Mouse (Mus musculus): ENCODE data around the gene Rtn4. TPM values are rescaled to one million over a fixed set of nuclear protein-coding genes. Genes with fewer than 3 reads are reported as not detected.

The Rtn4 gene
- total and polyA plus RNA-seq, 3 experiments = 46.5 to 202 (median 57.8) TPM

- H3K79me2 ChIP-seq (ENCODE audit: control insufficient read depth, insufficient read depth, low read length, poor library complexity) = no peaks in the 10 kb centered on the region
- H3K9me3 ChIP-seq (replicated peaks; ENCODE audit: insufficient read depth, low read length) = no peaks in the 10 kb centered on the region
- H3K27ac ChIP-seq (ENCODE audit: control insufficient read depth, low read depth, low read length) = no peak overlapping the region
- H3K27me3 ChIP-seq (ENCODE audit: control insufficient read depth in 1 of 2, insufficient read depth in 2 of 2, low read length in 2 of 2) = no peaks in the 10 kb centered on the region
- TF ChIP-seq RCOR1 (IDR thresholded peaks at IDR 0.05; ENCODE audit: low read depth, low read length) = peak; percentile 77
- peak; percentile 51; the same call in 1 of the 2 replicates for TF ChIP-seq GATA1 (IDR thresholded peaks at IDR 0.05; ENCODE audit: low read depth, low read length)
- peak; percentile 54; the same call in 1 of the 2 replicates for TF ChIP-seq TCF12 (IDR thresholded peaks at IDR 0.05; ENCODE audit: low read depth, low read length)
- TF ChIP-seq EP300 (IDR thresholded peaks at IDR 0.05; ENCODE audit: low read depth in 1 of 2, low read length in 2 of 2) = peak; percentile 65 to 79
- no peak for TF ChIP-seq POLR2AphosphoS5 (IDR thresholded peaks at IDR 0.05; ENCODE audit: borderline replicate concordance, low read depth, low read length)
- TF ChIP-seq MAX (IDR thresholded peaks at IDR 0.05; ENCODE audit: low read length) = no peak
- 0 out of 4 replicates have a peak, but pooled peaks cover 0 to 2% of the 10 kb centered on the region in 2 experiments for H3K36me3 ChIP-seq (ENCODE audit: control insufficient read depth in 1 of 2, insufficient read depth in 2 of 2, low read length in 2 of 2)
- H3K4me1 ChIP-seq (ENCODE audit: control insufficient read depth in 1 of 2, insufficient read depth in 2 of 2, low read length in 2 of 2) = no peaks in the 10 kb centered on the region; a peak in 2 of 4 replicates
- DNase-seq (ENCODE audit: low read depth, low spot score) = peak; percentile 34
- H3K9ac ChIP-seq (ENCODE audit: control insufficient read depth, low read depth, low read length, poor library complexity, severe bottlenecking) = no peak overlapping the region
- H3K4me3 ChIP-seq (ENCODE audit: control insufficient read depth in 1 of 2, insufficient read depth in 1 of 2, low read depth in 2 of 2, low read length in 2 of 2) = no peak overlapping the region
Observed at GRCm38 (mm10) chr11:29673359-29673758, 19.4 kb upstream of the Rtn4 start.

DNA sequence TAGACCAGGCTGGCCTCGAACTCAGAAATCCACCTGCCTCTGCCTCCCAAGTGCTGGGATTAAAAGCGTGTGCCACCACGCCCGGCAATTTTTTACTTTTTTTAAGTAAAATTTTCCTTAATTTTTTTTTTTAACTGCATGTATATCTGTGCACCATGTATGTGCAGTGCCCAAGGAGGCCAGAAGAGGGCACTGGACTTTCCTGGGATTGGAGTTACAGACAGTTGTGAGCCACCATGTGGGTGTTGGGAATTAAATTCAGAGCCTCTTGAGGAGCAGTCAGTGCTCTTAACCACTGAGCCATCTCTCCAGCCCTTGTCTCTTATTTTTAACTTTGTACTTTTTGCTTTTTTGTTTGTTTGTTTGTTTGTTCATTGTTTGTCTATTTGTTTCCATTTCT lies 16.0 kb upstream of the Rtn4 start:
- H3K27ac ChIP-seq (ENCODE audit: control insufficient read depth, low read depth, low read length) = no peak overlapping the region
- peak; percentile 49 for TF ChIP-seq SMC3 (IDR thresholded peaks at IDR 0.05; ENCODE audit: low read depth, low read length)
- peak; percentile 26 to 53 (median 44) for TF ChIP-seq CTCF (IDR thresholded peaks at IDR 0.05 in 2 of 3, conservative IDR thresholded peaks at IDR 0.05 in 1 of 3; ENCODE audit: control insufficient read depth in 1 of 3, insufficient read depth in 1 of 3, low read depth in 2 of 3, low read length in 3 of 3, poor library complexity in 1 of 3, severe bottlenecking in 1 of 3)
- TF ChIP-seq RAD21 (IDR thresholded peaks at IDR 0.05; ENCODE audit: low read depth, low read length) = peak; percentile 13; the same call in 1 of the 2 replicates
- TF ChIP-seq ZC3H11A (IDR thresholded peaks at IDR 0.05; ENCODE audit: low read depth, low read length) = no peak
- peak; percentile 35; the same call in 1 of the 2 replicates for TF ChIP-seq ZNF384 (IDR thresholded peaks at IDR 0.05; ENCODE audit: low read depth, low read length)
- no peak overlapping the region for H3K4me3 ChIP-seq (ENCODE audit: control insufficient read depth in 1 of 2, insufficient read depth in 1 of 2, low read depth in 2 of 2, low read length in 2 of 2)
- H3K79me2 ChIP-seq (ENCODE audit: control insufficient read depth, insufficient read depth, low read length, poor library complexity) = no peaks in the 10 kb centered on the region
- no peak overlapping the region for H3K9ac ChIP-seq (ENCODE audit: control insufficient read depth, low read depth, low read length, poor library complexity, severe bottlenecking)
- H3K27me3 ChIP-seq (ENCODE audit: control insufficient read depth in 1 of 2, insufficient read depth in 2 of 2, low read length in 2 of 2) = no peaks in the 10 kb centered on the region
- H3K4me1 ChIP-seq (ENCODE audit: control insufficient read depth in 1 of 2, insufficient read depth in 2 of 2, low read length in 2 of 2) = no peaks in the 10 kb centered on the region; a peak in 1 of 4 replicates
- H3K9me3 ChIP-seq (replicated peaks; ENCODE audit: insufficient read depth, low read length) = no peaks in the 10 kb centered on the region
- DNase-seq (ENCODE audit: low read depth, low spot score) = peak; percentile 47
- 0 out of 4 replicates have a peak, but pooled peaks cover 0 to 2% of the 10 kb centered on the region in 2 experiments for H3K36me3 ChIP-seq (ENCODE audit: control insufficient read depth in 1 of 2, insufficient read depth in 2 of 2, low read length in 2 of 2)

GRCm38 (mm10) chr11:29679942-29680341 lies 12.8 kb upstream of the Rtn4 start:
- Histone ChIP-seq H3K9me3 (replicated peaks; ENCODE audit: insufficient read depth, low read length) (no peaks in the 10 kb centered on the region), H3K4me3 (ENCODE audit: control insufficient read depth in 1 of 2, insufficient read depth in 1 of 2, low read depth in 2 of 2, low read length in 2 of 2) (no peak overlapping the region), H3K36me3 (ENCODE audit: control insufficient read depth in 1 of 2, insufficient read depth in 2 of 2, low read length in 2 of 2) (no peaks in the 10 kb centered on the region; a peak in 1 of 4 replicates), H3K79me2 (ENCODE audit: control insufficient read depth, insufficient read depth, low read length, poor library complexity) (no peaks in the 10 kb centered on the region), H3K9ac (ENCODE audit: control insufficient read depth, low read depth, low read length, poor library complexity, severe bottlenecking) (no peak overlapping the region), H3K27me3 (ENCODE audit: control insufficient read depth in 1 of 2, insufficient read depth in 2 of 2, low read length in 2 of 2) (no peaks in the 10 kb centered on the region), H3K27ac (ENCODE audit: control insufficient read depth, low read depth, low read length) (no peak overlapping the region), H3K4me1 (ENCODE audit: control insufficient read depth in 1 of 2, insufficient read depth in 2 of 2, low read length in 2 of 2) (no peaks in the 10 kb centered on the region)
- TF ChIP-seq CHD1 (IDR thresholded peaks at IDR 0.05; ENCODE audit: low read depth, low read length) (no peak), RAD21 (IDR thresholded peaks at IDR 0.05; ENCODE audit: low read depth, low read length) (no peak), TCF12 (IDR thresholded peaks at IDR 0.05; ENCODE audit: low read depth, low read length) (no peak), MAFK (IDR thresholded peaks at IDR 0.05; ENCODE audit: borderline replicate concordance, low read depth, low read length) (no peak), POLR2AphosphoS2 (IDR thresholded peaks at IDR 0.05; ENCODE audit: low read length) (no peak), ELF1 (IDR thresholded peaks at IDR 0.05; ENCODE audit: low read depth, low read length) (no peak), POLR2AphosphoS5 (IDR thresholded peaks at IDR 0.05; ENCODE audit: borderline replicate concordance, low read depth, low read length) (no peak), SMC3 (IDR thresholded peaks at IDR 0.05; ENCODE audit: low read depth, low read length) (no peak), MYC (IDR thresholded peaks at IDR 0.05; ENCODE audit: low read depth, low read length) (no peak), JUND (IDR thresholded peaks at IDR 0.05; ENCODE audit: low read depth, low read length) (no peak), RCOR1 (IDR thresholded peaks at IDR 0.05; ENCODE audit: low read depth, low read length) (no peak), E2F4 (IDR thresholded peaks at IDR 0.05; ENCODE audit: borderline replicate concordance, low read depth, low read length) (no peak), HCFC1 (IDR thresholded peaks at IDR 0.05; ENCODE audit: low read depth, low read length) (no peak), CHD2 (IDR thresholded peaks at IDR 0.05; ENCODE audit: low read length) (no peak)
- DNase-seq (ENCODE audit: low read depth, low spot score) = no peak

All from MEL (cell line).